1 mouse cellular context compared by ENCODE assay signal in the genomic region with DNA sequence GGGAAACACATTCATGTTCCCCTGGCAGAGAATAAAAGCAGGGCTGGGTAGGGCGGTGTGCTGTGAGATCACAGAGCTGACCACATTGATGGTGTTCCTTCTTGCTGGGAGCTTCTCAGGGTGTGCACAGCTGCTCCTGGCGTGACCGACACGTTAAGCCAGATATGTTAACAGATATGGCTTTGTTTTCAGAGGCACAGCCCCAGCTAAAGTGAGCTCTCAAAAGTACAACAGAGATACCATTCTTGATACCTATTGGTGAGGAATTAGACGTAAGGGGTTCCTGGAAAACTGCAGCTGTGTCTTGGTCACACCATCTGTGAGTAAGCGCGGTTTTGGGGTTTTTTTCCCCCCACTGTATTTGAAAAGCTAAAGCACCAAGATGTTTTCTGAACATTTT.
A peak's percentile ranks its signal among the peaks of the same experiment; 100 is the strongest.
TF ChIP-seq lines count a peak whose summit lies in the region.

No protein-coding gene starts in this region.

TF ChIP-seq in myocyte, 11 proteins besides CTCF, POLR2A, EP300 and RAD21 (continued from another document):
- TF ChIP-seq MYOG (IDR thresholded peaks at IDR 0.05; ENCODE audit: control insufficient read depth in 1 of 3, insufficient read depth in 1 of 3, insufficient read length in 2 of 3, low read depth in 2 of 3): peak; percentile 75 to 94 (median 86)
- TF ChIP-seq POLR2AphosphoS2 (IDR thresholded peaks at IDR 0.05; ENCODE audit: insufficient read length, low read depth): no peak
- no peak for TF ChIP-seq SRF (IDR thresholded peaks at IDR 0.05; ENCODE audit: control insufficient read depth, insufficient read length, low read depth)
- TF ChIP-seq REST (IDR thresholded peaks at IDR 0.05; ENCODE audit: insufficient read depth, insufficient read length): no peak
- no peak for TF ChIP-seq CEBPB (IDR thresholded peaks at IDR 0.05; ENCODE audit: insufficient read depth, poor library complexity, severe bottlenecking)
